In genomic region chr19:32653122-32653521, GRCm38 (mm10) we compare ENCODE assay signal across 20 mouse cellular contexts. TPM values are rescaled to one million over a fixed set of nuclear protein-coding genes. Genes with fewer than 3 reads are reported as not detected.
DNase-seq lines count a peak whose midpoint lies in the region; ATAC-seq and TF ChIP-seq lines count a peak whose summit lies in the region.
"Had no signal": no experiment of that assay in that cellular context is flagged by ENCODE, and none has a peak within 500 bp of the region (broad histone marks: within the 10 kb centered on the region; RNA-seq: fewer than 3 reads in every experiment).

No protein-coding gene starts in this region.

- no peak overlapping the region for H3K4me3 ChIP-seq in kidney, postnatal 0 days (replicated peaks; ENCODE audit: low read depth, low read length)
- H3K4me3 ChIP-seq in lung, postnatal 0 days (ENCODE audit: low read depth, low read length): no peak overlapping the region
- H3K4me3 ChIP-seq in lung, adult 2 months (replicated peaks; ENCODE audit: extremely low read depth, low read depth, low read length): no peak overlapping the region
- H3K4me3 ChIP-seq: embryonic facial prominence, embryonic 10.5 days; forebrain, embryonic 13.5 days; heart, embryonic 12.5 days; intestine, embryonic 15.5 days; limb, embryonic 10.5 days; midbrain, embryonic 13.5 days had no signal

- no peak overlapping the region for H3K9ac ChIP-seq in kidney, postnatal 0 days (ENCODE audit: low read depth, low read length)
- H3K9ac ChIP-seq in lung, postnatal 0 days (replicated peaks; ENCODE audit: low read depth): no peak overlapping the region
- H3K9ac ChIP-seq: forebrain, embryonic 13.5 days; heart, embryonic 12.5 days; hindbrain, embryonic 14.5 days; intestine, embryonic 15.5 days; midbrain, embryonic 13.5 days had no signal

- H3K27me3 ChIP-seq in kidney, postnatal 0 days (ENCODE audit: insufficient read depth, low read length): no peaks in the 10 kb centered on the region
- H3K27me3 ChIP-seq in lung, postnatal 0 days (replicated peaks; ENCODE audit: insufficient read depth, low read length): no peaks in the 10 kb centered on the region
- H3K27me3 ChIP-seq: forebrain, embryonic 13.5 days; heart, embryonic 12.5 days; intestine, embryonic 15.5 days; midbrain, embryonic 13.5 days had no signal

- 0 out of 2 replicates have a peak, but pooled peaks cover 3% of the 10 kb centered on the region for H3K36me3 ChIP-seq in kidney, postnatal 0 days (ENCODE audit: insufficient read depth, low read length)
- no peaks in the 10 kb centered on the region for H3K36me3 ChIP-seq in lung, postnatal 0 days (ENCODE audit: insufficient read depth, low read length)
- H3K36me3 ChIP-seq: embryonic facial prominence, embryonic 10.5 days; heart, embryonic 12.5 days; intestine, embryonic 15.5 days; limb, embryonic 10.5 days; midbrain, embryonic 13.5 days had no signal

- TF ChIP-seq CTCF in kidney, postnatal 0 days (IDR thresholded peaks at IDR 0.05; ENCODE audit: low read depth): no peak
- no peak for TF ChIP-seq CTCF in lung, postnatal 0 days (IDR thresholded peaks at IDR 0.05)
- TF ChIP-seq CTCF in lung, adult 2 months (IDR thresholded peaks at IDR 0.05; ENCODE audit: insufficient read depth, low read length): no peak

- no peaks in the 10 kb centered on the region for H3K4me1 ChIP-seq in kidney, postnatal 0 days (replicated peaks; ENCODE audit: insufficient read depth, low read length)
- no peaks in the 10 kb centered on the region for H3K4me1 ChIP-seq in lung, postnatal 0 days (ENCODE audit: insufficient read depth, low read depth, low read length)
- H3K4me1 ChIP-seq in lung, adult 2 months (ENCODE audit: control insufficient read depth, insufficient read depth, low read length): no peaks in the 10 kb centered on the region
- H3K4me1 ChIP-seq: intestine, embryonic 15.5 days; limb, embryonic 10.5 days had no signal

- no peak for TF ChIP-seq EP300 in lung, postnatal 0 days (IDR thresholded peaks at IDR 0.05)

- WGBS in kidney, postnatal 0 days: 70% methylated on average over 5 of the region's 5 CpGs
- 65% methylated on average over 5 of the region's 5 CpGs for WGBS in lung, postnatal 0 days
- WGBS in lung, adult 2 months: 65% methylated on average over 5 of the region's 5 CpGs

- no peak overlapping the region for H3K27ac ChIP-seq in kidney, postnatal 0 days
- H3K27ac ChIP-seq in lung, postnatal 0 days (ENCODE audit: low read length): no peak overlapping the region
- H3K27ac ChIP-seq: embryonic facial prominence, embryonic 10.5 days; forebrain, embryonic 13.5 days; hindbrain, embryonic 14.5 days; intestine, embryonic 15.5 days; limb, embryonic 10.5 days; macrophage; midbrain, embryonic 13.5 days had no signal

- TF ChIP-seq POLR2A in lung, adult 2 months (IDR thresholded peaks at IDR 0.05; ENCODE audit: borderline replicate concordance, extremely low read depth, low read depth, low read length): no peak

- peak; percentile 16 for DNase-seq in kidney, postnatal 0 days (ENCODE audit: low spot score)
- no peak for DNase-seq in kidney, adult 11 months
- DNase-seq in lung, postnatal 0 days (ENCODE audit: low spot score): peak; percentile 11
- no peak for DNase-seq in lung, adult 2 months
- DNase-seq in frontal cortex, postnatal 36 days (ENCODE audit: low spot score in 2 of 2): no peak
- DNase-seq in thymus, postnatal 0 days (ENCODE audit: low spot score): no peak
- DNase-seq: cerebellum, adult 11-12 months; cerebellum, postnatal 36 days; gastrocnemius, postnatal 36 days; layer of hippocampus, postnatal 36 days; right cerebral cortex, postnatal 4 days had no signal

- no peak overlapping the region for H3K4me2 ChIP-seq in kidney, postnatal 0 days (ENCODE audit: low read length)
- no peak overlapping the region for H3K4me2 ChIP-seq in lung, postnatal 0 days (replicated peaks; ENCODE audit: low read depth, low read length)
- H3K4me2 ChIP-seq: forebrain, embryonic 13.5 days; heart, embryonic 12.5 days; hindbrain, embryonic 14.5 days; intestine, embryonic 15.5 days; midbrain, embryonic 13.5 days had no signal

- H3K9me3 ChIP-seq in kidney, postnatal 0 days (replicated peaks; ENCODE audit: low read length): no peaks in the 10 kb centered on the region
- no peaks in the 10 kb centered on the region for H3K9me3 ChIP-seq in lung, postnatal 0 days (ENCODE audit: low read length)
- H3K9me3 ChIP-seq: embryonic facial prominence, embryonic 10.5 days; forebrain, embryonic 13.5 days; heart, embryonic 12.5 days; intestine, embryonic 15.5 days; limb, embryonic 10.5 days; midbrain, embryonic 13.5 days had no signal

- ATAC-seq in kidney, postnatal 0 days (replicated peaks; ENCODE audit: low FRiP score, low read depth): no peak
- ATAC-seq in lung, postnatal 0 days: no peak
- 0 out of 2 replicates have a peak, but pooled peaks have one; percentile 25 for ATAC-seq in common myeloid progenitor, adult 5-6 weeks (replicated peaks; ENCODE audit: low read depth, poor library complexity, severe bottlenecking)
- ATAC-seq: forebrain, embryonic 13.5 days; intestine, embryonic 15.5 days; midbrain, embryonic 13.5 days had no signal

RNA-seq across cellular contexts. Expression of gene Papss2, which starts 57.5 kb away (rescaled TPM):
- polyA plus RNA-seq in kidney, postnatal 0 days (2015; fragmentation: Nextera tagmentation; extraction: Ambion mirVana): 27.1 and 28.3 TPM in 2 replicates
- 2.9 and 3.9 TPM in 2 replicates for polyA plus RNA-seq in lung, postnatal 0 days (2015; fragmentation: Nextera tagmentation; extraction: Ambion mirVana)
- polyA plus RNA-seq in lung, adult 2 months (2012; rRNA removed): 6.6 and 7.9 TPM in 2 replicates
- 3.0 and 3.9 TPM in 2 replicates for total RNA-seq in common myeloid progenitor, adult 5-6 weeks (2017)
- 2.7 TPM in 2 replicates for polyA plus RNA-seq in thymus, postnatal 0 days (2015; fragmentation: Nextera tagmentation; extraction: Ambion mirVana)

Comparison
In these comparisons a context has a peak if more than half of its experiments do, and no peak if none do; other contexts are left out.
1. DNase-seq: peak in kidney, postnatal 0 days (single experiment) and lung, postnatal 0 days (single experiment); none in kidney, adult 11 months (single experiment), lung, adult 2 months (single experiment), frontal cortex, postnatal 36 days (0 of 2) and thymus, postnatal 0 days (single experiment).